Mouse (Mus musculus) testis, postnatal 10 days (tissue): Measurements from ENCODE around the gene Ninj1.

Experiments
- DNase-seq: peaks from one replicate; pipeline ENCODE4 v3.0.0; 2021; ENCODE audit warnings: low spot score

Ninj1 gene

GRCm38 (mm10) chr13:49233792-49234572 lies 46.7 kb downstream of the Ninj1 start:
- no peak for DNase-seq

- no peak for DNase-seq
These were observed 47.4 kb downstream of the Ninj1 start for GRCm38 (mm10) chr13:49234711-49235110.

- no peak for DNase-seq
These were observed 50.3 kb downstream of the Ninj1 start for GRCm38 (mm10) chr13:49237617-49238016.

GRCm38 (mm10) chr13:49238737-49239136 lies 51.5 kb downstream of the Ninj1 start:
- no peak for DNase-seq

- no peak for DNase-seq
These were observed 55.2 kb downstream of the Ninj1 start for GRCm38 (mm10) chr13:49242321-49243065.

GRCm38 (mm10) chr13:49243492-49243891 lies 56.2 kb downstream of the Ninj1 start:
- DNase-seq: no peak

GRCm38 (mm10) chr13:49245251-49245650 lies 58.0 kb downstream of the Ninj1 start:
- peak; percentile 76 for DNase-seq
